Mouse (Mus musculus): Measurements from ENCODE around the gene Kmt2e. TPM values are rescaled to one million over a fixed set of nuclear protein-coding genes. Genes with fewer than 3 reads are reported as not detected.

Gene Kmt2e
- polyA plus RNA-seq, 1 experiment from 2014 or later, result 69.2 TPM

DNA sequence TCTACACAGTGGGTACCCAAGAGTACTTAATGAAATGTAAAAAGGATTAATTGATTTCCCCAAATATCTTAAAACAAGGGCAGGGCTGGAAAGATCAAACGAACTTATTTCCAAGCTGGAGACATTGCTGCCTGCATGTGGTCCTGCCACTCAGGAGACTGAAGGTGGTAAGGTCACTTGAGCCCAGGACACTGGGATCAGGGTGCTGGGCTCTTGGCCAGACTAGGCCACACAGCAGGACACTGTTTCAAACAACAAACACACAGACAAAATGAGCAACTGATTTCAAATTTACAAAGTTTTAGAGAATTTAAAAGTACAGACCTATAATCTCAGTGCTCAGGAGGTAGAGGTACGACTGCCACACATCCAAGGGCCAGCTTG is 23.5 kb upstream of the Kmt2e start:
- H3K9me3 ChIP-seq (replicated peaks), result no peaks in the 10 kb centered on the region
- peaks cover 76% of the 10 kb centered on the region for H3K4me1 ChIP-seq (replicated peaks)
- H3K36me3 ChIP-seq, result peaks cover 30% of the 10 kb centered on the region
- no peak overlapping the region for H3K4me3 ChIP-seq
- no peak for ATAC-seq (ENCODE audit: insufficient number of reproducible peaks, low FRiP score)
- no peak overlapping the region for H3K9ac ChIP-seq
- H3K4me2 ChIP-seq, result no peak overlapping the region
- peak overlapping the region; percentile 60 for H3K27ac ChIP-seq (ENCODE audit: poor library complexity, severe bottlenecking)
- H3K27me3 ChIP-seq (replicated peaks), result no peaks in the 10 kb centered on the region
- WGBS, result 63% methylated on average over 2 of the region's 2 CpGs

DNA sequence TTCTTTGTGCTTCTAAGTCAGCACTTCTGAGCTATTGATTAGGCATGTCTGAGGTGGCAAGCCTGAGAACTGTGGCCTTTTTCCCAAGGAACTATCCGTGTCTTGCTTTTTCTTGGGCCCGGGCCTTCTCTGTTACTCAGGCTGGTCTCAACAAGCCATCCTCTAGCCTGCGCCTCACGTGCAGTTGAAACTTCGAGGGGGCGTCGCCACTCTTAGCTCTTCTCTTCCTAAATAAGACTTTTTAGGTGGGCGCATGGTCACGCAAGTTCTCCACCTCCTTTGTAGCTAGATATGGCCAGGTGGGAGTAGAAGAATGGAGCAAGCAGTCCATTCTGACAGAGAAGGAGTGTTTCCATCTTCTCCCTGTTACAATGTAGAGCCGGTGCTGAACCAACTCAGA is 22.6 kb upstream of the Kmt2e start:
- no peak overlapping the region for H3K27ac ChIP-seq (ENCODE audit: poor library complexity, severe bottlenecking)
- H3K4me2 ChIP-seq, result no peak overlapping the region
- ATAC-seq (ENCODE audit: insufficient number of reproducible peaks, low FRiP score), result no peak
- no peak overlapping the region for H3K4me3 ChIP-seq
- no peak overlapping the region for H3K9ac ChIP-seq
- H3K9me3 ChIP-seq (replicated peaks), result no peaks in the 10 kb centered on the region
- peaks cover 25% of the 10 kb centered on the region for H3K36me3 ChIP-seq
- 86% methylated on average over 10 of the region's 10 CpGs for WGBS
- no peaks in the 10 kb centered on the region for H3K27me3 ChIP-seq (replicated peaks)
- H3K4me1 ChIP-seq (replicated peaks), result peaks cover 83% of the 10 kb centered on the region

DNA sequence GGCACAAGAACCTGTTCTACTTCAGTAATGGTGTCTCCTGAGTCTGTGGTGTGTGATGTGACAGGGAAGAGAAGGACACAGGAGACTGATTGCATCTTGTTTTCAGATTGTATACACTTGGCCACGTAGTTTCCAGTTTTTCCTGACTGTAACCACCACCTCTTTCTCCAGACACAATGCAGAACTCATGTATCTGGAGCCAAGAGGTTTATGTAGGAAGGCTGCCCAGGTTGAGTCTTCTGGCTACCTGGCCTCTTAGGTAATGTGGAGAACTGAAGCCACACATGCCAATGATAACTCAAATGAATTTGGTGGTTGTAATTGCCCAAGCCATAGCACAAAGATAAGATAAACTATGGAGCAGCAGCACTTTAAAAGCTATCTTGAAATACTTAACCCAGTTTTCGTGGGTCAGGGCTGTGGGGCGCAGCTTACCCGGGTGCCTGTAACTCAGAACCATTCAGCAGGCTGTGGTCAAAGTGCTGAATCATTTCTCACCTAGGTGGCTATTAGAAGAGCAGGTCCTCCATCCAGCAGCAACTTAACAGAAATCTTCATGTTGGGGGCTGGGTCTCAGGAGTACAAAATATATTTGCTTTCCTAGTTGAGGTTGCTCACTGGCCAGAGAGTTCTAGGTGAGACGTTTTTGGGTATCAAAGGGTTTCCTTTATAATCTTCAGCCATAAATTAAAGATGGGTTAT is 21.8 kb upstream of the Kmt2e start:
- Histone ChIP-seq H3K4me1 (replicated peaks) (peaks cover 90% of the 10 kb centered on the region), H3K27ac (ENCODE audit: poor library complexity, severe bottlenecking) (no peak overlapping the region; the same call in 1 of the 2 replicates), H3K4me2 (no peak overlapping the region), H3K4me3 (no peak overlapping the region), H3K9ac (no peak overlapping the region), H3K9me3 (replicated peaks) (no peaks in the 10 kb centered on the region), H3K36me3 (peaks cover 25% of the 10 kb centered on the region), H3K27me3 (replicated peaks) (no peaks in the 10 kb centered on the region)
- 60% methylated on average over 5 of the region's 5 CpGs for WGBS
- no peak for ATAC-seq (ENCODE audit: insufficient number of reproducible peaks, low FRiP score)

DNA sequence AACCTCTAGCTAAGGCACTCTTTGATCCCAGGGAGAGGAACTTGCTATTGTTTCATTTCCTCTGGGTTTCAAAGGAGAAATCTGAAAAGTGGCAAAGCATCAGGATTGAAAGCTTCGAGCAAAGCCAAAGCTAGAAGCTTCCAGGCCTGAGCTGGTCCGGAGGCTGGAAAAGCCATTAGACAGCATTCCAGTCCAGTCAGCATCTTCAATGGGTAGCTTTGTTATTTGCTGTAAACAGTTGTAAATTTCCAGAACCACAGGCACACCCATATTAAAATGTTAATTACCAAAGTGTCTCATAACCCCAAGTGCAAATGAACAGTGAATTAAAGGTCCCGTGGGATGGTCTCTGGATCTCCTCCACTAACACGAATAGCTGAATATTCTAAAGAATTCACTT is 21.2 kb upstream of the Kmt2e start:
- Histone ChIP-seq H3K27me3 (replicated peaks) (no peaks in the 10 kb centered on the region), H3K36me3 (peaks cover 25% of the 10 kb centered on the region), H3K4me3 (no peak overlapping the region), H3K4me1 (replicated peaks) (peaks cover 93% of the 10 kb centered on the region), H3K4me2 (no peak overlapping the region), H3K9me3 (replicated peaks) (no peaks in the 10 kb centered on the region), H3K9ac (no peak overlapping the region), H3K27ac (ENCODE audit: poor library complexity, severe bottlenecking) (no peak overlapping the region)
- 80% methylated on average over 4 of the region's 4 CpGs for WGBS
- no peak for ATAC-seq (ENCODE audit: insufficient number of reproducible peaks, low FRiP score)

GRCm38 (mm10) chr5:23413575-23414470 is 20.4 kb upstream of the Kmt2e start:
- WGBS, result 55% methylated on average over 12 of the region's 12 CpGs
- H3K4me1 ChIP-seq (replicated peaks), result peaks cover 91% of the 10 kb centered on the region
- H3K4me3 ChIP-seq, result no peak overlapping the region
- no peak for ATAC-seq (ENCODE audit: insufficient number of reproducible peaks, low FRiP score)
- H3K27ac ChIP-seq (ENCODE audit: poor library complexity, severe bottlenecking), result peak overlapping the region; percentile 50
- H3K36me3 ChIP-seq, result peaks cover 25% of the 10 kb centered on the region
- H3K4me2 ChIP-seq, result no peak overlapping the region
- H3K9me3 ChIP-seq (replicated peaks), result no peaks in the 10 kb centered on the region
- no peaks in the 10 kb centered on the region for H3K27me3 ChIP-seq (replicated peaks)
- H3K9ac ChIP-seq, result peak overlapping the region; percentile 38; the same call in 1 of the 2 replicates

DNA sequence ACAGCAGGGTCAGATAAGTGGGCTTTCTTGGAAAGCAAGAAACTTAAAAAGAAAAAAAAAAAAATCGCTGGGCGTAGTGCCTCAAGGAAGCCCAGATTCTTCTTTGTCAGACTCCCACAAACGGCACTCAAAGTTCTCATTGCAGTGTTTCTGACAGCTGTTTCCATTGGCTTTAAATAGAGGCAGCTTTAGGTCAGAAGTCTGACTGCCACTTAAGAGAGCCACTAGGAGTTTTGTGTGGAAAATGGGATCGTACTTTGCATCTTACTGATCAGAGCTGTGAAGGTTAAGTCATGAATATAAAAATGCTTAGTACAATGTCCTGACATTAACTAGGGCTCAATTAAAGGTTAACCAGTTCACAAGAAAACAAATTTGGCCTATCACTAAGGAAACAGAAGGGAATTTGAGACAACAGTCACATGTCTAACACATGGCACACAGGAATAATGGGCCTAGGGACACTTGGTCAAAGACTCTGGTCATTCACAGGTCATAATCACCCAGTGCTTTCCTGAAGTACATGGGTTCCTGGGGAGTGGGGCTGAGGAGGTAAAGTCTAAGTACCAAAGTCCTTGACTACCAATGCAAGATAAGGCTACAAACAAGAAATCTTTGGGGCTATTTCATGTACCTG is 19.6 kb upstream of the Kmt2e start:
- Histone ChIP-seq H3K36me3 (peaks cover 23% of the 10 kb centered on the region), H3K9ac (no peak overlapping the region), H3K9me3 (replicated peaks) (no peaks in the 10 kb centered on the region), H3K4me3 (no peak overlapping the region), H3K27ac (ENCODE audit: poor library complexity, severe bottlenecking) (peak overlapping the region; percentile 50; the same call in 1 of the 2 replicates), H3K27me3 (replicated peaks) (no peaks in the 10 kb centered on the region), H3K4me2 (no peak overlapping the region), H3K4me1 (replicated peaks) (peaks cover 94% of the 10 kb centered on the region)
- WGBS, result 33% methylated on average over 4 of the region's 4 CpGs
- ATAC-seq (ENCODE audit: insufficient number of reproducible peaks, low FRiP score), result no peak

DNA sequence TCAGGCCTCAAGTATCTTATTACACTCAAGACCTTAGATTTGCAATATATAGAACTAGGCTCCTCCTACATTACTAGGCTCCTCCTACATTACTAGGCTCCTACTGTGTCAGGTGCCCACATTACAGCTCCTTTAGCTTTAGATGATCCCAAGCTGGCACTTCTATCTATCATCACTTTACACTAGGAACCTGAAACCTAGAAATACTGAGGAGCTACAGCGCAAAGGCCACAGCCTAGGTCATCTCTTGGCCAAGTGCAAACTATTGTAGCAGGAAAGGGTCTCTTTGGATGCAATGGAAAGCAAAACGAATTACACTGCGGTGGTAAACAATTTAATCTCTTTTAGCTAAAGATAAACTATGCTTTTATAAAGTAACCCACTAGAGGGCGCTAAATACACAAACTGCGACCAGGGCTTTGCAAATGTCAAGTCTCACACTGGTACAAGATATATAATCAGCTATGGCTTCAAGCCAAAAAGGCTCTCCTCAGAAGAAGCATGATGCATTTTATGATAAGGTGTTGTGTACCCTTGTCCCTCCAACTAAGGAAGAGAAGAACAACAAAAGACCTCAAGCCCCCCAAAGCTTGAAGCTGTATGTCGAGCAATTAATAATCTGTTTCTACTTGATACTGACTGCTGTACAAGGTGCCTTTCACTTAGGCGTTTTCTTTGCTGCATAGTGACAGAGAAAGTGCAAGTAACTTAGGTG is 18.5 kb upstream of the Kmt2e start:
- 19% methylated on average over 7 of the region's 7 CpGs for WGBS
- Histone ChIP-seq H3K4me1 (replicated peaks) (peaks cover 93% of the 10 kb centered on the region), H3K9ac (no peak overlapping the region), H3K9me3 (replicated peaks) (no peaks in the 10 kb centered on the region), H3K27me3 (replicated peaks) (no peaks in the 10 kb centered on the region), H3K4me3 (no peak overlapping the region), H3K36me3 (peaks cover 21% of the 10 kb centered on the region), H3K4me2 (peak overlapping the region; percentile 23; the same call in 1 of the 2 replicates), H3K27ac (ENCODE audit: poor library complexity, severe bottlenecking) (peak overlapping the region; percentile 62)
- ATAC-seq (ENCODE audit: insufficient number of reproducible peaks, low FRiP score), result no peak

GRCm38 (mm10) chr5:23416286-23416643 is 18.0 kb upstream of the Kmt2e start:
- peak overlapping the region; percentile 23; the same call in 1 of the 2 replicates for H3K4me2 ChIP-seq
- H3K27ac ChIP-seq (ENCODE audit: poor library complexity, severe bottlenecking), result peak overlapping the region; percentile 62
- no peaks in the 10 kb centered on the region for H3K9me3 ChIP-seq (replicated peaks)
- 44% methylated on average over 6 of the region's 6 CpGs for WGBS
- peaks cover 15% of the 10 kb centered on the region for H3K36me3 ChIP-seq
- 0 out of 2 replicates have a peak, but pooled peaks have one; percentile 20 for ATAC-seq (ENCODE audit: insufficient number of reproducible peaks, low FRiP score)
- no peak overlapping the region for H3K9ac ChIP-seq
- H3K4me3 ChIP-seq, result no peak overlapping the region
- peaks cover 89% of the 10 kb centered on the region for H3K4me1 ChIP-seq (replicated peaks)
- no peaks in the 10 kb centered on the region for H3K27me3 ChIP-seq (replicated peaks)

DNA sequence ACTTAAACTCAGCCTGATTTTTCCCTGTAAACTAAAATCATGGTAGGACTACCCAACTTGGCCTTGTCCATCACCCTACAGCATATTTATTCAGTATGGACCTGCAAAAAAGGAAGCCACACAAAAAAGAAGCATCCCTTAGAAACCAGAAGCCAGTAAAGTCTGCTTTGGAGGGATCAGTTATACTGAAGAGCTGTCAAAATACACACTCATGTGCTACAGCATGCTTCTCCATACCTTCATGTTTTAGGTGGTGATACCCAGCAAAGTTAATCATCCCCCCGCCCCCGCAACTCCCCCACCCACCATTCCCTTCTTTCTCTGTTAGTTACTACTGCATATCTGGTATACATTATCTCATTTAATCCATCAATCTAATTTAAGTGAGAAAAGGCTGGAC is 16.5 kb upstream of the Kmt2e start:
- Histone ChIP-seq H3K27ac (ENCODE audit: poor library complexity, severe bottlenecking) (peak overlapping the region; percentile 90; the same call in 1 of the 2 replicates), H3K9ac (peak overlapping the region; percentile 79), H3K4me2 (peak overlapping the region; percentile 92), H3K36me3 (peaks cover 5% of the 10 kb centered on the region; the same call in 1 of the 2 replicates), H3K4me3 (peak overlapping the region; percentile 64), H3K4me1 (replicated peaks) (peaks cover 77% of the 10 kb centered on the region), H3K27me3 (replicated peaks) (no peaks in the 10 kb centered on the region), H3K9me3 (replicated peaks) (no peaks in the 10 kb centered on the region)
- whole genome bisulfite sequencing, result 42% methylated on average over 2 of the region's 2 CpGs
- ATAC-seq (ENCODE audit: insufficient number of reproducible peaks, low FRiP score), result no peak

- under 1% methylated on average over 40 of the region's 40 CpGs for WGBS
- no peaks in the 10 kb centered on the region for H3K27me3 ChIP-seq (replicated peaks)
- peak; percentile 92 for ATAC-seq (ENCODE audit: insufficient number of reproducible peaks, low FRiP score)
- peaks cover 9% of the 10 kb centered on the region for H3K36me3 ChIP-seq
- peaks cover 71% of the 10 kb centered on the region for H3K4me1 ChIP-seq (replicated peaks)
- peak overlapping the region; percentile 79 for H3K9ac ChIP-seq
- H3K4me3 ChIP-seq, result peak overlapping the region; percentile 64
- H3K4me2 ChIP-seq, result peak overlapping the region; percentile 92
- H3K27ac ChIP-seq (ENCODE audit: poor library complexity, severe bottlenecking), result peak overlapping the region; percentile 90
- H3K9me3 ChIP-seq (replicated peaks), result no peaks in the 10 kb centered on the region
These were observed 16.0 kb upstream of the Kmt2e start for GRCm38 (mm10) chr5:23418147-23418781.
